Mouse (Mus musculus): Measurements from ENCODE around the gene Gprc5d. TPM values are rescaled to one million over a fixed set of nuclear protein-coding genes. Genes with fewer than 3 reads are reported as not detected.

The Gprc5d gene
- polyA plus RNA-seq (2015; fragmentation: Nextera tagmentation; extraction: Ambion mirVana): not detected in 2 replicates

GRCm38 (mm10) chr6:135118183-135118582, at the start of gene Gprc5d:
Gprc5d (minus strand) TSS chr6:135118283.
- TF ChIP-seq CTCF (IDR thresholded peaks at IDR 0.05) (no peak), EP300 (IDR thresholded peaks at IDR 0.05) (no peak)
- Histone ChIP-seq H3K4me2 (replicated peaks; ENCODE audit: low read depth, low read length) (no peak within 1 kb of the TSS), H3K27me3 (replicated peaks; ENCODE audit: insufficient read depth, low read length) (no peaks in the 10 kb centered on the region), H3K27ac (ENCODE audit: low read length) (no peak within 1 kb of the TSS), H3K4me1 (ENCODE audit: insufficient read depth, low read depth, low read length) (no peaks in the 10 kb centered on the region), H3K9ac (replicated peaks; ENCODE audit: low read depth) (no peak within 1 kb of the TSS), H3K36me3 (ENCODE audit: insufficient read depth, low read length) (no peaks in the 10 kb centered on the region), H3K9me3 (ENCODE audit: low read length) (no peaks in the 10 kb centered on the region), H3K4me3 (ENCODE audit: low read depth, low read length) (no peak within 1 kb of the TSS)
- DNase-seq (ENCODE audit: low spot score): no peak
- no peak for ATAC-seq
- 84% methylated on average over 5 of the region's 5 CpGs for WGBS

- no peak for TF ChIP-seq CTCF (IDR thresholded peaks at IDR 0.05)
- TF ChIP-seq EP300 (IDR thresholded peaks at IDR 0.05): no peak
- DNase-seq (ENCODE audit: low spot score): no peak
- 65% methylated on average over 5 of the region's 5 CpGs for WGBS
- no peak overlapping the region for H3K27ac ChIP-seq (ENCODE audit: low read length)
- no peaks in the 10 kb centered on the region for H3K9me3 ChIP-seq (ENCODE audit: low read length)
- H3K4me3 ChIP-seq (ENCODE audit: low read depth, low read length): no peak overlapping the region
- H3K4me2 ChIP-seq (replicated peaks; ENCODE audit: low read depth, low read length): peak overlapping the region; percentile 83; the same call in 1 of the 2 replicates
- H3K9ac ChIP-seq (replicated peaks; ENCODE audit: low read depth): no peak overlapping the region
- no peaks in the 10 kb centered on the region for H3K36me3 ChIP-seq (ENCODE audit: insufficient read depth, low read length)
- ATAC-seq: no peak
- H3K4me1 ChIP-seq (ENCODE audit: insufficient read depth, low read depth, low read length): peaks cover 7% of the 10 kb centered on the region; the same call in 1 of the 2 replicates
- H3K27me3 ChIP-seq (replicated peaks; ENCODE audit: insufficient read depth, low read length): no peaks in the 10 kb centered on the region
These were observed 48.6 kb upstream of the Gprc5d start for GRCm38 (mm10) chr6:135166712-135167111.

GRCm38 (mm10) chr6:135166262-135166661, 48.2 kb upstream of the Gprc5d start:
- 93% methylated on average over 3 of the region's 3 CpGs for WGBS
- ATAC-seq (no peak), DNase-seq (ENCODE audit: low spot score) (no peak)
- Histone ChIP-seq H3K4me1 (ENCODE audit: insufficient read depth, low read depth, low read length) (peaks cover 7% of the 10 kb centered on the region; the same call in 1 of the 2 replicates), H3K4me3 (ENCODE audit: low read depth, low read length) (no peak overlapping the region), H3K27me3 (replicated peaks; ENCODE audit: insufficient read depth, low read length) (no peaks in the 10 kb centered on the region), H3K27ac (ENCODE audit: low read length) (no peak overlapping the region), H3K9me3 (ENCODE audit: low read length) (no peaks in the 10 kb centered on the region), H3K4me2 (replicated peaks; ENCODE audit: low read depth, low read length) (no peak overlapping the region), H3K9ac (replicated peaks; ENCODE audit: low read depth) (no peak overlapping the region), H3K36me3 (ENCODE audit: insufficient read depth, low read length) (no peaks in the 10 kb centered on the region)
- no peak for TF ChIP-seq EP300 (IDR thresholded peaks at IDR 0.05)
- TF ChIP-seq CTCF (IDR thresholded peaks at IDR 0.05): no peak

GRCm38 (mm10) chr6:135165706-135166105, 47.6 kb upstream of the Gprc5d start:
- Histone ChIP-seq H3K36me3 (ENCODE audit: insufficient read depth, low read length) (no peaks in the 10 kb centered on the region), H3K9me3 (ENCODE audit: low read length) (no peaks in the 10 kb centered on the region), H3K9ac (replicated peaks; ENCODE audit: low read depth) (no peak overlapping the region), H3K27ac (ENCODE audit: low read length) (no peak overlapping the region), H3K4me3 (ENCODE audit: low read depth, low read length) (no peak overlapping the region), H3K27me3 (replicated peaks; ENCODE audit: insufficient read depth, low read length) (no peaks in the 10 kb centered on the region), H3K4me1 (ENCODE audit: insufficient read depth, low read depth, low read length) (peaks cover 7% of the 10 kb centered on the region; the same call in 1 of the 2 replicates), H3K4me2 (replicated peaks; ENCODE audit: low read depth, low read length) (no peak overlapping the region)
- 84% methylated on average over 2 of the region's 2 CpGs for WGBS
- no peak for ATAC-seq
- TF ChIP-seq EP300 (IDR thresholded peaks at IDR 0.05) (no peak), CTCF (IDR thresholded peaks at IDR 0.05) (no peak)
- DNase-seq (ENCODE audit: low spot score): no peak

GRCm38 (mm10) chr6:135165191-135165590, 47.1 kb upstream of the Gprc5d start:
- Histone ChIP-seq H3K9ac (replicated peaks; ENCODE audit: low read depth) (no peak overlapping the region), H3K9me3 (ENCODE audit: low read length) (no peaks in the 10 kb centered on the region), H3K4me1 (ENCODE audit: insufficient read depth, low read depth, low read length) (peaks cover 7% of the 10 kb centered on the region; the same call in 1 of the 2 replicates), H3K4me2 (replicated peaks; ENCODE audit: low read depth, low read length) (no peak overlapping the region), H3K36me3 (ENCODE audit: insufficient read depth, low read length) (no peaks in the 10 kb centered on the region), H3K4me3 (ENCODE audit: low read depth, low read length) (no peak overlapping the region), H3K27me3 (replicated peaks; ENCODE audit: insufficient read depth, low read length) (no peaks in the 10 kb centered on the region), H3K27ac (ENCODE audit: low read length) (no peak overlapping the region)
- no peak for ATAC-seq
- 71% methylated on average over 3 of the region's 3 CpGs for WGBS
- no peak for TF ChIP-seq CTCF (IDR thresholded peaks at IDR 0.05)
- no peak for TF ChIP-seq EP300 (IDR thresholded peaks at IDR 0.05)
- DNase-seq (ENCODE audit: low spot score): no peak

GRCm38 (mm10) chr6:135162861-135163260, 44.8 kb upstream of the Gprc5d start:
- DNase-seq (ENCODE audit: low spot score): no peak
- Histone ChIP-seq H3K36me3 (ENCODE audit: insufficient read depth, low read length) (no peaks in the 10 kb centered on the region), H3K27ac (ENCODE audit: low read length) (no peak overlapping the region)

GRCm38 (mm10) chr6:135162311-135162710, 44.2 kb upstream of the Gprc5d start:
- no peaks in the 10 kb centered on the region for H3K27me3 ChIP-seq (replicated peaks; ENCODE audit: insufficient read depth, low read length)
- no peak for ATAC-seq
- 79% methylated on average over 3 of the region's 3 CpGs for WGBS
- DNase-seq (ENCODE audit: low spot score): no peak
- H3K4me1 ChIP-seq (ENCODE audit: insufficient read depth, low read depth, low read length): 0 out of 2 replicates have a peak, but pooled peaks cover 2% of the 10 kb centered on the region
- H3K4me2 ChIP-seq (replicated peaks; ENCODE audit: low read depth, low read length): no peak overlapping the region
- no peak overlapping the region for H3K27ac ChIP-seq (ENCODE audit: low read length)
- TF ChIP-seq CTCF (IDR thresholded peaks at IDR 0.05): no peak
- H3K9me3 ChIP-seq (ENCODE audit: low read length): no peaks in the 10 kb centered on the region
- H3K36me3 ChIP-seq (ENCODE audit: insufficient read depth, low read length): no peaks in the 10 kb centered on the region
- no peak overlapping the region for H3K9ac ChIP-seq (replicated peaks; ENCODE audit: low read depth)
- no peak overlapping the region for H3K4me3 ChIP-seq (ENCODE audit: low read depth, low read length)

More at GRCm38 (mm10) chr6:135162861-135163260, 44.8 kb upstream of the Gprc5d start:
- no peak overlapping the region for H3K9ac ChIP-seq (replicated peaks; ENCODE audit: low read depth)
- H3K4me2 ChIP-seq (replicated peaks; ENCODE audit: low read depth, low read length): no peak overlapping the region
- 58% methylated on average over 4 of the region's 4 CpGs for WGBS
- no peak overlapping the region for H3K4me3 ChIP-seq (ENCODE audit: low read depth, low read length)
- no peak for TF ChIP-seq EP300 (IDR thresholded peaks at IDR 0.05)
- no peak for TF ChIP-seq CTCF (IDR thresholded peaks at IDR 0.05)
- H3K4me1 ChIP-seq (ENCODE audit: insufficient read depth, low read depth, low read length): 0 out of 2 replicates have a peak, but pooled peaks cover 3% of the 10 kb centered on the region
- ATAC-seq: no peak
- no peaks in the 10 kb centered on the region for H3K27me3 ChIP-seq (replicated peaks; ENCODE audit: insufficient read depth, low read length)
- H3K9me3 ChIP-seq (ENCODE audit: low read length): no peaks in the 10 kb centered on the region
